Mouse (Mus musculus) frontal cortex, adult 2 months (tissue): ENCODE measurements around the gene Rnf111. TPM values are rescaled to one million over a fixed set of nuclear protein-coding genes. Genes with fewer than 3 reads are reported as not detected.

ENCODE experiments used
- DNase-seq, 2 experiments: peaks; one replicate each; pipeline ENCODE4 v3.0.0; 2022; ENCODE audit warnings: low spot score in 1 of 2; ENCODE audit errors: extremely low spot score in 1 of 2
- polyA plus RNA-seq: library from polyadenylated mRNA; depleted of rRNA; stranded (reverse); fragments of >200 nt; gene quantifications from 2 replicates; pipeline ENCODE4 v1.2.3, GENCODE M21; 2012; rRNA removed

Rnf111 gene
- polyA plus RNA-seq, 1 experiment, result 36.3 TPM

GRCm38 (mm10) chr9:70406596-70406995 is 96.9 kb downstream of the Rnf111 start:
- no peak for DNase-seq

GRCm38 (mm10) chr9:70401937-70402539 is 101.5 kb downstream of the Rnf111 start:
- peak in 1 of 2 experiments; percentile 54 for DNase-seq

- DNase-seq, result no peak
These were observed 107.4 kb downstream of the Rnf111 start for GRCm38 (mm10) chr9:70396083-70396482.

- DNase-seq, result peak in 1 of 2 experiments; percentile 37
These were observed 107.9 kb downstream of the Rnf111 start for GRCm38 (mm10) chr9:70395617-70396016.

- peak in 1 of 2 experiments; percentile 76 for DNase-seq
These were observed 111.0 kb downstream of the Rnf111 start for GRCm38 (mm10) chr9:70392563-70392907.

- no peak for DNase-seq
These were observed 111.6 kb downstream of the Rnf111 start for GRCm38 (mm10) chr9:70391660-70392562.

- no peak for DNase-seq
These were observed 112.5 kb downstream of the Rnf111 start for GRCm38 (mm10) chr9:70391042-70391441.

- no peak for DNase-seq
These were observed 114.0 kb downstream of the Rnf111 start for GRCm38 (mm10) chr9:70389548-70389947.

GRCm38 (mm10) chr9:70387410-70388119 is 116.0 kb downstream of the Rnf111 start:
- no peak for DNase-seq

GRCm38 (mm10) chr9:70384958-70385728 is 118.4 kb downstream of the Rnf111 start:
- DNase-seq, result no peak

GRCm38 (mm10) chr9:70384494-70384893 is 119.0 kb downstream of the Rnf111 start:
- DNase-seq, result no peak

- no peak for DNase-seq
These were observed 119.8 kb downstream of the Rnf111 start for GRCm38 (mm10) chr9:70383750-70384149.

GRCm38 (mm10) chr9:70382091-70382490 is 121.4 kb downstream of the Rnf111 start:
- no peak for DNase-seq

- no peak for DNase-seq
These were observed 123.7 kb downstream of the Rnf111 start for GRCm38 (mm10) chr9:70379502-70380467.

Other genes starting within 250 kb of the Rnf111 start
- 2.5 and 2.6 TPM in 2 replicates for gene Ccnb2, start 82.2 kb downstream of the Rnf111 start, polyA plus RNA-seq
- 59.4 and 68.5 TPM in 2 replicates for gene Sltm, start 39.0 kb upstream of the Rnf111 start, polyA plus RNA-seq
- 1.3 TPM in 2 replicates for gene Gm10642, start 152.5 kb upstream of the Rnf111 start, polyA plus RNA-seq
- gene Mindy2, start 153.4 kb upstream of the Rnf111 start, polyA plus RNA-seq, result 31.3 and 32.1 TPM in 2 replicates
- gene Adam10, start 175.3 kb upstream of the Rnf111 start, polyA plus RNA-seq, result 37.8 and 42.9 TPM in 2 replicates